Mouse (Mus musculus) heart, embryonic 11.5 days (tissue): ENCODE data around the gene Hmga2. TPM values are rescaled to one million over a fixed set of nuclear protein-coding genes. Genes with fewer than 3 reads are reported as not detected.
A peak's percentile ranks its signal among the peaks of the same experiment; 100 is the strongest.

Source experiments
- ATAC-seq: fragments of 200-750 bp; cut with Nextera tagmentation; replicated peaks from 2 replicates; pipeline ENCODE4 v1.8.0; 2017; ENCODE audit warnings: moderate library complexity; ENCODE audit not compliant: insufficient number of reproducible peaks, low FRiP score, low TSS enrichment
- H3K27ac ChIP-seq: fragments of 300-500 bp; sonication (generic); 2 replicates; pipeline ENCODE4 v1.5.1; 2014; ENCODE audit warnings: mild to moderate bottlenecking, low read depth, low read length
- H3K27me3 ChIP-seq: fragments of 300-500 bp; sonication (generic); 2 replicates; pipeline ENCODE4 v1.6.1; 2014; ENCODE audit warnings: mild to moderate bottlenecking, low read length, mixed read lengths; ENCODE audit not compliant: control insufficient read depth, insufficient read depth
- H3K36me3 ChIP-seq: fragments of 300-500 bp; sonication (generic); 2 replicates; pipeline ENCODE4 v1.6.1; 2014; ENCODE audit warnings: mild to moderate bottlenecking, low read length, moderate library complexity, mixed read lengths; ENCODE audit not compliant: control insufficient read depth, insufficient read depth
- H3K4me1 ChIP-seq: fragments of 300-500 bp; sonication (generic); 2 replicates; pipeline ENCODE4 v1.6.1; 2014; ENCODE audit warnings: low read length; ENCODE audit not compliant: control insufficient read depth, insufficient read depth
- H3K4me2 ChIP-seq: fragments of 300-500 bp; sonication (generic); 2 replicates; pipeline ENCODE4 v1.6.1; 2014; ENCODE audit warnings: mild to moderate bottlenecking, moderate library complexity
- H3K4me3 ChIP-seq: fragments of 300-500 bp; sonication (generic); 2 replicates; pipeline ENCODE4 v1.5.1; 2014; ENCODE audit warnings: low read depth, low read length
- H3K9ac ChIP-seq: fragments of 300-500 bp; sonication (generic); 2 replicates; pipeline ENCODE4 v1.6.1; 2014; ENCODE audit warnings: mild to moderate bottlenecking, low read depth, low read length, moderate library complexity
- H3K9me3 ChIP-seq: fragments of 300-500 bp; sonication (generic); replicated peaks from 2 replicates; pipeline ENCODE4 v1.6.1; 2016; ENCODE audit warnings: low read length; ENCODE audit not compliant: control insufficient read depth
- WGBS: fragments of 180-500 bp; shearing (Covaris S2); extraction: QIAGEN DNeasy Blood & Tissue Kit; methylation state at CpG from one replicate; pipeline ENCODE4 v1.1.7; 2014; ENCODE audit not compliant: insufficient replicate concordance; 5-methylcytosine and 5-hydroxymethylcytosine counted together
- polyA plus RNA-seq: library from polyadenylated mRNA; unstranded; fragments of >200 nt; fragmentation: Nextera tagmentation; extraction: Ambion mirVana; gene quantifications from 2 replicates; pipeline ENCODE4 v1.2.1, GENCODE M21; 2014

The Hmga2 gene
- polyA plus RNA-seq = 31.7 and 42.6 TPM in 2 replicates

DNA sequence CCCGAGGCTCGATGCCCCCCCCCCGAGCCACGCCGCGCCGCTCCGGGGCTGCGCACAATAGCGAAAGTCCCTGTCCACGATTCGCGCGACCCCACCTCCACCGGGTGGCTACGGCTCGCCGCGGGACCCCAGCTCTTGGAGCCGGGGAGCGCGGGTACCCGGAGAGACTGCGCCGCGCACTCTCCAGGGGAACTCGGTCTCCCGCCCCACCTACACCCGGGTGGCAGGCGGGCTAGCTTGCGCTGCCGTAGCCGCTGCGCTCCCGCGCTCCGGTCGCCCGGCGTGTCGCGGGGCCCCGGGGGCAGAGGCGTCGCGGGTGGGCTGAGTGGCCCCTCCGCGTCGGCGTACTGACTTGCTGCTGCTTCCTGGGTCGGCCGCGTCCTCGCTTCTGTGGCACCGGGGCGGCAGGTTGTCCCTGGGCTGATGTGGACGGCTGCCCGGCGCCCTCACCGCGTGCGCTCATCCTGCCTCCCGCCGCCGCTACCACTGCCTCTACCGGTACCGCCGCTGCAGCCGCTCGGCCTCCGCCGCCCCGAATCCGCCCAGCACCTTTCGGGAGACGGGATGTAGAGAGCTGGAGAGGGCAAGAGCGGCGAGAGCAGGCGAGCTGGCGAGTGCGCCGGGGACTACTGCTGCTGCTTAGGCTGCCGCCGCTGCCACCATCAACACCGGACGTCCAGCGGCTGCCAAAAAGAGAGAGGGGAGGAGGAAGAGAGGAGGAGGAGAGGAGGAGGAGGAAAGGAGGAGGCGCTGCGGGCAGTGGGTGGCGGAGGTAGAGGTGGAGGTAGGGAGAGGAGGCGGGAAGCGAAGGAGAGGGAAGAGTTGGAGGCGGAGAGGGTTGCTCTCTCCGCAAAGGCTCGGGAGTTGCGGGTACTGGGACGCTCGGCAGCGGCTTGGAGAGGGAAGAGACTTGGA is at the start of gene Hmga2:
Gene Hmga2 (minus strand): TSS at position 869 of the 915 bp plus-strand sequence.
- WGBS = under 1% methylated on average over 91 of the region's 99 CpGs
- H3K4me3 ChIP-seq = peak within 1 kb of the TSS; percentile 91
- H3K9ac ChIP-seq = peak within 1 kb of the TSS; percentile 98
- no peaks in the 10 kb centered on the region for H3K9me3 ChIP-seq
- 0 out of 2 replicates have a peak, but pooled peaks cover 3% of the 10 kb centered on the region for H3K4me1 ChIP-seq
- ATAC-seq = peak; percentile 53
- no peaks in the 10 kb centered on the region for H3K27me3 ChIP-seq
- no peaks in the 10 kb centered on the region for H3K36me3 ChIP-seq
- H3K4me2 ChIP-seq = peak within 1 kb of the TSS; percentile 98
- H3K27ac ChIP-seq = peak within 1 kb of the TSS; percentile 92

DNA sequence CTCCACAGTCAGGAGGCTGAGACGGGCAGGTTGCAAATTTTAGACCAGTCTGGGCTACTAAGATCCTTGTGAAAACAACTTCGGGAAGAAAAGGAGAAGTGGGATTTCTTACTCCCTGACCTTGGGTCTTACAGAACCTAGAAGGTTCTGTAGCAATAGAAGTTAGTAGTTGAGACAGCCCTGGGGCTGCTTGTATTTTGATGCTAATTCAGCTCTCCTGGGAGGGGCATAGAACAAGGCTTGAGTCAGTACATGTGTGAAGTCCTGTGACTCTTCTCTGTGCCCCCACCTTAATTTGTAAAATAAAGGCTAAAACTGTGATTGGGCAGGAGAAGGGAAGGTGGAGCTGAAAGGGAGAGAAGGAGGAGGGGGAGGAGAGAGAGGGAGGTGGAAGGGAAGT is 46.7 kb upstream of the Hmga2 start:
- H3K36me3 ChIP-seq = no peaks in the 10 kb centered on the region
- 77% methylated on average over 2 of the region's 2 CpGs for WGBS
- no peaks in the 10 kb centered on the region for H3K27me3 ChIP-seq

DNA sequence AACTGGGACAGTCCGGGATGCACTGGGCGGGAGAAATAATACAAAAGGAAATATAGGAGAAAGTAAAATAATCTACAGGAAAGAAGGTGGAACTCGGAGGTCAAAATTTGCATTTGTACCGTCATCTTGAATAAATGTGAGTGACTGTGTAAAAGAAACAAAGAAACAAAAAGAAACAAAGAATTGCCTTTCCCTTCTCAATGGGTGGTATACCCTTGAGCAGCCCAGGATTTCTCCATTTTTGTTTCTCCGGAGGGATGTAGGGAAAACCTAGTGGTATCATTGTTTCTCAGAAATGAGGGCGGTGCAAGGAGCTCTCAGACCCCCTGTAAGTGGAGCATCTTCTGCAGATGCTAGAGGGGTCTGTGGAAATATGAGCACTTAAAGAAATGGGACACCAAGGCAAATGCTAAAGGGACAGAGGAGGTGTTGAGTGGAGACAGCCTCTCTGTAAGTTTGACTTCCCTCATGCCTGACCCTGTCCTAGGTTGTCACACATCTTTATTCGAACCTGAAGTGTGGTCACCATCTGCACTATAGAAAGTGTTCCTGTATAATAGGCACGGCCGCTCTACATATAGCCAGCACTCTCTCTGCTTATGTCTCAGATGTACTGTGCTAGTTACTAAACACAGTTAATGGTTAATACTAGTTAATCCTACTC is 45.8 kb upstream of the Hmga2 start:
- no peak overlapping the region for H3K27ac ChIP-seq
- H3K9ac ChIP-seq = no peak overlapping the region
- H3K36me3 ChIP-seq = no peaks in the 10 kb centered on the region
- ATAC-seq = no peak
- WGBS = 85% methylated on average over 9 of the region's 9 CpGs
- H3K4me1 ChIP-seq = no peaks in the 10 kb centered on the region
- no peaks in the 10 kb centered on the region for H3K27me3 ChIP-seq
- no peak overlapping the region for H3K4me3 ChIP-seq
- no peaks in the 10 kb centered on the region for H3K9me3 ChIP-seq
- no peak overlapping the region for H3K4me2 ChIP-seq

More for the DNA sequence above, 46.7 kb upstream of the Hmga2 start:
- no peak overlapping the region for H3K4me3 ChIP-seq
- no peak overlapping the region for H3K4me2 ChIP-seq
- ATAC-seq = no peak
- H3K27ac ChIP-seq = no peak overlapping the region
- H3K9ac ChIP-seq = no peak overlapping the region
- no peaks in the 10 kb centered on the region for H3K4me1 ChIP-seq
- H3K9me3 ChIP-seq = no peaks in the 10 kb centered on the region

DNA sequence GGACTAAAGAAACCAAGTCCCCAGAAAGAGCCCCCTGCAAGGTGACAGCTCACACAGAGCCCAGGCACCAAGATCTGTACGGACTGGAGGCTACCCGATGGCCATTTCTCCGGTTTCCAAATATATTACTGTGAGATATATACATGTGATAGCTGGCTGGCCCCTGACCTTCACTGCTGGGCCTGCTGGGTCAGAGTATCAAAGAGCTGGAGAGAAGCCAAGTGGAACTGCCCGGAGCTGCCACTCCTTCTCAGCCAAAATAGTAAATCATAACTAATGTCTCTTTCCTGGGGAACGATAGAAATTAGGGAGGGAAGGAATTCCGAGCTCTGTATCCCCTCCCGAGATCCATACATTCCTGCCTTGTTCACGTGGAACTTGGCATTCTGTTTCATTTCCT is 40.0 kb upstream of the Hmga2 start:
- Histone ChIP-seq H3K27me3 (no peaks in the 10 kb centered on the region), H3K27ac (no peak overlapping the region), H3K4me2 (no peak overlapping the region), H3K9ac (no peak overlapping the region), H3K9me3 (no peaks in the 10 kb centered on the region), H3K4me1 (0 out of 2 replicates have a peak, but pooled peaks cover 2% of the 10 kb centered on the region), H3K4me3 (no peak overlapping the region), H3K36me3 (no peaks in the 10 kb centered on the region)
- 40% methylated on average over 8 of the region's 8 CpGs for WGBS
- no peak for ATAC-seq

DNA sequence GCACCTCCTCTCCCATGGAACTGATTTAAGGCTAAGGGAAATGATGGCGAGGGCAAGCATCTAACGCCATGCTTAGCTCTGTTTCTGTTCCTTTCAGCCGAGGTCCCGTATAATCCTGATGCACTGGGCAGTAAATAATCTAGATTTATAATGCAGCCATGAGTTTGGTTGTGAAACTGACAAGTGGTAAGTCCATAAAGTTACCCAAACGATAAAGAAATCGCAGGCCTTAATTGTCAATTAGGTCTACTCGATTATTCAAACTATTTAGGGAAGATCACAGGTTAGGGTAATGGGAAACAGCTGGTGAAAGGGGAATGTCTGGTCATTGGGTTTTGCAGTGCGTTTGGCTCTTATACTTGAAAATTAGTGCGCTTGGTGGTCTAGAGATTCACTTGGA is 37.5 kb upstream of the Hmga2 start:
- Histone ChIP-seq H3K9me3 (no peaks in the 10 kb centered on the region), H3K4me2 (no peak overlapping the region), H3K4me3 (no peak overlapping the region), H3K27ac (no peak overlapping the region), H3K36me3 (no peaks in the 10 kb centered on the region), H3K9ac (no peak overlapping the region), H3K4me1 (0 out of 2 replicates have a peak, but pooled peaks cover 2% of the 10 kb centered on the region), H3K27me3 (no peaks in the 10 kb centered on the region)
- no peak for ATAC-seq
- WGBS = 74% methylated on average over 9 of the region's 9 CpGs

DNA sequence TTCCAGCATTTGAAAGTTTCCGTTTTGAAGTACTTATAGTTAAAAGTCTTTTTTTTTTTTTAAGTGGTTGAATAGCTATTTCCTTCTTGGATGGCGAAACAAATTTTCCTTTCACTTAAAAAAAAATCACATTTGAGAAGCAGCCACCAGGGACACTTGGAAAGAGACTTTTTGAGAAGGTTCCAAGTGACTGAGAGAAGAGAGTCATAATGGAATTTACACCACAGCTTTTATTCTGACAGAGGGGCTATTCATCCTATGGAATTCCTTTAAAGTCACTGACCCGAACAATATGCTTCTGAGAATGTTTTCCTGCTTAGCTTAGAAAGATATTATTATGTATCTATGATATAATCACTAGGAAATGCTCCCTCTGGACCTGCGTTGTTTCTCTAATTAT is 36.7 kb upstream of the Hmga2 start:
- H3K36me3 ChIP-seq = no peaks in the 10 kb centered on the region
- H3K27me3 ChIP-seq = no peaks in the 10 kb centered on the region
- H3K27ac ChIP-seq = no peak overlapping the region
- H3K4me1 ChIP-seq = 0 out of 2 replicates have a peak, but pooled peaks cover 2% of the 10 kb centered on the region
- no peak overlapping the region for H3K9ac ChIP-seq
- ATAC-seq = no peak
- H3K4me2 ChIP-seq = no peak overlapping the region
- no peak overlapping the region for H3K4me3 ChIP-seq
- H3K9me3 ChIP-seq = no peaks in the 10 kb centered on the region
- 64% methylated on average over 4 of the region's 4 CpGs for WGBS

DNA sequence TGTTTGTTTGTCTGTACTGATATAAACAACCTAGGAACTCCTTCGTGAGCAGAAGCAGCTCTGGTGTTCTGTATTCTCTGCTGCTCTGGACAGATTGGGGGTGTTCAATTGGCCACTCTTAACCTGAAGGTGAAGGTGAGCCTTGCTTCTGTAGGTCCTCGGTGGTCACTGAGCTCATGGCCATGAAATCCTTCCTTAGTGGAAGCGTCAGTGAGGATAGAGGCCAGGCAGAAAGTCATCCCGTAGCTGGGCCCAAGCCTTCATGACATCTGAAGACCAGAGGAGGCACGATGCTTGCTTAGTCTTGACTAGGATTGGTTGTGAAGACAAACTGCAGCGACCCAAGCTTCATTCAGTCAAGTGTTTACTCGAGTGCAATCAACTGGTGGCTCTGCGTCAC is 35.9 kb upstream of the Hmga2 start:
- Histone ChIP-seq H3K27me3 (no peaks in the 10 kb centered on the region), H3K4me1 (0 out of 2 replicates have a peak, but pooled peaks cover 2% of the 10 kb centered on the region), H3K27ac (no peak overlapping the region), H3K4me2 (no peak overlapping the region), H3K4me3 (no peak overlapping the region), H3K9ac (no peak overlapping the region), H3K9me3 (no peaks in the 10 kb centered on the region), H3K36me3 (no peaks in the 10 kb centered on the region)
- no peak for ATAC-seq
- 83% methylated on average over 8 of the region's 8 CpGs for WGBS

DNA sequence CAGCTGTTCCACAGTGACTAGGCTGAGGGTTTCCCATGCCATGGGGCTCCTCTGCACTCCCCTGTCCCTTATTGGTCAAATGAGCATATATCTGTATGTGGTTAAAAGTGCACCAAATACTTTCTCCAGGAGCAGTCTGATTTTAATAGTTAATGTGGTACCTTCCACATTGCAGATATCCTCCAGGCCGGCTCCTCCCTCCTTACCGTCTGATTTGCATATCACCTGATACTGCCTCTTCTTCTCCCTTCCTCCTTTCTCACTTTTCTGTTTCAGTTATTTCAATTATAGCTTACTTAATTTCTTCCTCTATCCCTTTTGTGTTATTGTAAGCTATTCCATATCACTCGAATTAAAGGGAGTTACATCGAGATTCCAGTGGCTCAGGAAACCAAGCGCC is 27.7 kb upstream of the Hmga2 start:
- ATAC-seq = no peak

More for the DNA sequence above, 27.7 kb upstream of the Hmga2 start:
- Histone ChIP-seq H3K27me3 (no peaks in the 10 kb centered on the region), H3K4me3 (no peak overlapping the region), H3K9me3 (no peaks in the 10 kb centered on the region), H3K4me1 (no peaks in the 10 kb centered on the region), H3K36me3 (no peaks in the 10 kb centered on the region), H3K27ac (no peak overlapping the region), H3K4me2 (no peak overlapping the region), H3K9ac (no peak overlapping the region)
- 86% methylated on average over 5 of the region's 5 CpGs for WGBS
